Mouse (Mus musculus) liver, postnatal 0 days (tissue): ENCODE data around the gene Hibadh. TPM values are rescaled to one million over a fixed set of nuclear protein-coding genes. Genes with fewer than 3 reads are reported as not detected.

ENCODE experiments used
- ATAC-seq: fragments of 200-750 bp; cut with Nextera tagmentation; 2 replicates; pipeline ENCODE4 v1.8.0; 2017; ENCODE audit warnings: mild to moderate bottlenecking, moderate library complexity
- DNase-seq: peaks from one replicate; pipeline ENCODE4 v3.0.0-alpha.2; 2016
- H3K27ac ChIP-seq: fragments of 300-500 bp; sonication (generic); 2 replicates; pipeline ENCODE4 v1.5.1; 2014; ENCODE audit warnings: antibody characterized with exemption, moderate library complexity, mild to moderate bottlenecking, low read depth
- H3K27me3 ChIP-seq: fragments of 300-500 bp; sonication (generic); 2 replicates; pipeline ENCODE4 v1.6.1; 2014; ENCODE audit warnings: low read length, control low read depth, mixed read lengths; ENCODE audit not compliant: insufficient read depth
- H3K36me3 ChIP-seq: fragments of 300-500 bp; sonication (generic); replicated peaks from 2 replicates; pipeline ENCODE4 v1.6.1; 2014; ENCODE audit warnings: mild to moderate bottlenecking, control low read depth, low read length, moderate library complexity, mixed read lengths; ENCODE audit not compliant: insufficient read depth
- H3K4me1 ChIP-seq: fragments of 300-500 bp; sonication (generic); 2 replicates; pipeline ENCODE4 v1.6.1; 2014; ENCODE audit warnings: antibody characterized with exemption, mild to moderate bottlenecking, control low read depth; ENCODE audit not compliant: insufficient read depth
- H3K4me2 ChIP-seq: fragments of 300-500 bp; sonication (generic); 2 replicates; pipeline ENCODE4 v1.6.1; 2014; ENCODE audit warnings: low read depth, mild to moderate bottlenecking, low read length, moderate library complexity, mixed read lengths
- H3K4me3 ChIP-seq: fragments of 300-500 bp; sonication (generic); 2 replicates; pipeline ENCODE4 v1.5.1; 2014; ENCODE audit warnings: low read depth, low read length
- H3K9ac ChIP-seq: fragments of 300-500 bp; sonication (generic); replicated peaks from 2 replicates; pipeline ENCODE4 v1.6.1; 2014; ENCODE audit warnings: mild to moderate bottlenecking, moderate library complexity
- H3K9me3 ChIP-seq: fragments of 300-500 bp; sonication (generic); 2 replicates; pipeline ENCODE4 v1.6.1; 2016; ENCODE audit warnings: mild to moderate bottlenecking, control low read depth, low read length, mixed read lengths
- CTCF ChIP-seq: sonication (generic); IDR thresholded peaks from 2 replicates; pipeline ENCODE4 v1.5.1; 2016; ENCODE audit warnings: antibody characterized with exemption, low read depth
- EP300 ChIP-seq: IDR thresholded peaks from 2 replicates; pipeline ENCODE4 v1.6.1; 2016; ENCODE audit warnings: antibody characterized with exemption, low read depth, mild to moderate bottlenecking
- WGBS: fragments of 180-500 bp; shearing (Covaris S2); extraction: QIAGEN DNeasy Blood & Tissue Kit; methylation state at CpG from one replicate; pipeline ENCODE4 v1.1.7; 2014; ENCODE audit not compliant: insufficient replicate concordance; 5-methylcytosine and 5-hydroxymethylcytosine counted together
- polyA plus RNA-seq: library from polyadenylated mRNA; unstranded; fragments of >200 nt; fragmentation: Nextera tagmentation; extraction: Ambion mirVana; gene quantifications from 2 replicates; pipeline ENCODE4 v1.2.1, GENCODE M21; 2015

Hibadh gene
- polyA plus RNA-seq, 1 experiment from 2014 or later = 110 TPM

DNA sequence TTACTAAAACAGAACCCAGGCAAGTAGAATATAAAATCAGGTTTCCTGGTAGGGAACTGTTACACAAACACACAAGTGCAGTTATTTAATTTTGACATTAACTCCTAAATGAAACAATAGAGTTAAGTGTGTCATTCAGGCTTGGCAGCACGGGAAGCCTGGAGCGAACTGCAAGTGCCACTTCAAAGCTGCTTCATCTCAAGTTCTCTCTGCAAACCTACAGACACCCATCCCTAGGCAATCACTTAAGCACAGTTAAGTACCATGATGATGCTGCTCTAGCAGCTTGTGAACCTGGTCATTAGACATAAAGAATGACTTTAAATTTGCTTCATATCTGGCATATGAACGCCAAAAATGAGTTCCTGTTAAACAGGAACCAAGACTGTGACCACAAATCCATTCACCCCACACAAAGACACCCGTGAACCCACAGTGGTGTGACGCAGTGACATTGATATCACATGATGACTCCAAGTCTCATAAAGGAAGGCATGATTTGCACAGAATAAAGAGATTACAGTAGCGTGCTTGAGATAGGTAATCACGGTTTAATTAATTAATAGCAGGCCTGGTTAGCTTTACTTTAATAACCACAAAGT lies 33.3 kb downstream of the Hibadh start:
- no peak overlapping the region for H3K4me2 ChIP-seq
- H3K27ac ChIP-seq = no peak overlapping the region
- H3K9me3 ChIP-seq = no peaks in the 10 kb centered on the region
- no peak overlapping the region for H3K9ac ChIP-seq
- DNase-seq (no peak), ATAC-seq (no peak)
- no peak for TF ChIP-seq EP300
- no peak for TF ChIP-seq CTCF
- H3K27me3 ChIP-seq = no peaks in the 10 kb centered on the region
- H3K4me1 ChIP-seq = peaks cover 4% of the 10 kb centered on the region; the same call in 1 of the 2 replicates
- no peaks in the 10 kb centered on the region; the same call in 1 of the 2 replicates for H3K36me3 ChIP-seq
- 69% methylated on average over 7 of the region's 7 CpGs for WGBS
- H3K4me3 ChIP-seq = no peak overlapping the region

GRCm38 (mm10) chr6:52601706-52602642 lies 38.2 kb downstream of the Hibadh start:
- H3K27ac ChIP-seq = peak overlapping the region; percentile 66; the same call in 1 of the 2 replicates
- H3K9ac ChIP-seq = no peak overlapping the region
- no peak overlapping the region for H3K4me3 ChIP-seq
- no peaks in the 10 kb centered on the region for H3K9me3 ChIP-seq
- H3K27me3 ChIP-seq = no peaks in the 10 kb centered on the region
- peak overlapping the region; percentile 31 for H3K4me2 ChIP-seq
- no peaks in the 10 kb centered on the region for H3K36me3 ChIP-seq
- WGBS = 68% methylated on average over 7 of the region's 7 CpGs
- DNase-seq (no peak), ATAC-seq (peak; percentile 62)
- H3K4me1 ChIP-seq = no peaks in the 10 kb centered on the region
- TF ChIP-seq EP300 (peak; percentile 4; the same call in 1 of the 2 replicates), CTCF (no peak)

DNA sequence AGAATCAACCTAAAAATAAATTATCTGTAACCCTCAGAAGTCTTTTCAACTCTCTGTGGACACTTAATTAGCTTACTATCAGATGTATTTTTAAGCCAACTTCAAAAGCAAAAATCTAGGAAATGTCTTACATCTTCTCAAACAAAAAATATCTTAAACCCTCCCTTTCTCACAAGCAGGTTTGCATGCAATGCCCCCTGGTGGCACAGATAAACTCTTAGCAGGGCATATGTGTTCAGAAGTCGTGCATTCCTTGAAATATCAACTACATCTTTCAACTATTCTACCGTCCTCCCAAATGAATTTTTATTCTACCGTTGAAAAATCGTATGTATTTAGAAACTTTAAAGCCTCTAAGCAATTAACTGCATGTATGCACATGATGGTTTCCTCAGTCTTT lies 39.1 kb downstream of the Hibadh start:
- Histone ChIP-seq H3K4me3 (no peak overlapping the region), H3K9ac (no peak overlapping the region), H3K36me3 (no peaks in the 10 kb centered on the region), H3K27me3 (no peaks in the 10 kb centered on the region), H3K4me1 (no peaks in the 10 kb centered on the region), H3K4me2 (no peak overlapping the region), H3K9me3 (no peaks in the 10 kb centered on the region), H3K27ac (0 out of 2 replicates have a peak overlapping the region, but pooled peaks have one; percentile 66)
- DNase-seq (peak; percentile 40), ATAC-seq (no peak)
- TF ChIP-seq EP300 (no peak), CTCF (peak; percentile 68)
- WGBS = 37% methylated on average over 4 of the region's 4 CpGs

- Histone ChIP-seq H3K27me3 (no peaks in the 10 kb centered on the region), H3K9me3 (no peaks in the 10 kb centered on the region), H3K4me2 (no peak overlapping the region), H3K4me1 (no peaks in the 10 kb centered on the region), H3K4me3 (no peak overlapping the region), H3K36me3 (0 out of 2 replicates have a peak, but pooled peaks cover 3% of the 10 kb centered on the region), H3K9ac (no peak overlapping the region), H3K27ac (no peak overlapping the region)
- TF ChIP-seq CTCF (no peak), EP300 (no peak)
- no peak for DNase-seq
- 72% methylated on average over 1 of the region's 1 CpGs for WGBS
- no peak for ATAC-seq
Measured at GRCm38 (mm10) chr6:52594752-52595151, 45.4 kb downstream of the Hibadh start.

GRCm38 (mm10) chr6:52586564-52586963 lies 53.6 kb downstream of the Hibadh start:
- Histone ChIP-seq H3K36me3 (peaks cover 11% of the 10 kb centered on the region; the same call in 1 of the 2 replicates), H3K4me2 (no peak overlapping the region), H3K27ac (no peak overlapping the region), H3K4me1 (no peaks in the 10 kb centered on the region), H3K27me3 (no peaks in the 10 kb centered on the region), H3K9ac (no peak overlapping the region), H3K4me3 (no peak overlapping the region), H3K9me3 (no peaks in the 10 kb centered on the region)
- ATAC-seq = no peak
- no peak for DNase-seq
- TF ChIP-seq CTCF (no peak), EP300 (no peak)

GRCm38 (mm10) chr6:52584383-52584782 lies 55.8 kb downstream of the Hibadh start:
- Histone ChIP-seq H3K27ac (no peak overlapping the region), H3K36me3 (peaks cover 11% of the 10 kb centered on the region; the same call in 1 of the 2 replicates), H3K4me1 (no peaks in the 10 kb centered on the region), H3K27me3 (no peaks in the 10 kb centered on the region), H3K9ac (no peak overlapping the region), H3K9me3 (no peaks in the 10 kb centered on the region), H3K4me2 (no peak overlapping the region), H3K4me3 (no peak overlapping the region)
- ATAC-seq (no peak), DNase-seq (peak; percentile 15)
- TF ChIP-seq EP300 = no peak
- no peak for TF ChIP-seq CTCF
- WGBS = 62% methylated on average over 8 of the region's 8 CpGs
